Mouse (Mus musculus): ENCODE results near the gene Cox4i1.

- no peak for TF ChIP-seq POLR2A (IDR thresholded peaks at IDR 0.05; ENCODE audit: borderline replicate concordance, extremely low read depth, low read depth, low read length)
- TF ChIP-seq CTCF (IDR thresholded peaks at IDR 0.05; ENCODE audit: insufficient read depth, low read length) = no peak
Measured at GRCm38 (mm10) chr8:120686051-120686450, 18.0 kb downstream of the Cox4i1 start.
